ENCODE assay signal across 8 mouse cellular contexts in genomic region chr17:46160686-46161085, GRCm38 (mm10). TPM values are rescaled to one million over a fixed set of nuclear protein-coding genes. Genes with fewer than 3 reads are reported as not detected.
DNase-seq lines count a peak whose midpoint lies in the region; ATAC-seq lines count a peak whose summit lies in the region.

Gene Gtpbp2, plus strand, starts transcription at chr17:46161032.

- H3K4me3 ChIP-seq in embryonic facial prominence, embryonic 12.5 days: peak within 1 kb of the TSS; percentile 80
- peak within 1 kb of the TSS; percentile 77 for H3K4me3 ChIP-seq in limb, embryonic 11.5 days (ENCODE audit: low read depth, low read length)
- H3K4me3 ChIP-seq in midbrain, embryonic 14.5 days (replicated peaks; ENCODE audit: low read depth, low read length): peak within 1 kb of the TSS; percentile 79

- H3K9me3 ChIP-seq in embryonic facial prominence, embryonic 12.5 days: no peaks in the 10 kb centered on the region
- no peaks in the 10 kb centered on the region for H3K9me3 ChIP-seq in limb, embryonic 11.5 days (ENCODE audit: control insufficient read depth, low read length)
- no peaks in the 10 kb centered on the region for H3K9me3 ChIP-seq in midbrain, embryonic 14.5 days (ENCODE audit: control insufficient read depth, low read length)

- H3K36me3 ChIP-seq in embryonic facial prominence, embryonic 12.5 days: peaks cover 22% of the 10 kb centered on the region
- H3K36me3 ChIP-seq in limb, embryonic 11.5 days (ENCODE audit: control insufficient read depth, insufficient read depth, low read length): peaks cover 13% of the 10 kb centered on the region
- H3K36me3 ChIP-seq in midbrain, embryonic 14.5 days (ENCODE audit: control insufficient read depth, insufficient read depth, low read length): peaks cover 19% of the 10 kb centered on the region

- under 1% methylated on average over 23 of the region's 23 CpGs for WGBS in embryonic facial prominence, embryonic 12.5 days
- WGBS in limb, embryonic 11.5 days: under 1% methylated on average over 23 of the region's 23 CpGs
- WGBS in midbrain, embryonic 14.5 days: under 1% methylated on average over 23 of the region's 23 CpGs

- H3K9ac ChIP-seq in embryonic facial prominence, embryonic 12.5 days: peak within 1 kb of the TSS; percentile 79
- H3K9ac ChIP-seq in limb, embryonic 11.5 days (ENCODE audit: low read length): peak within 1 kb of the TSS; percentile 79
- H3K9ac ChIP-seq in midbrain, embryonic 14.5 days (replicated peaks; ENCODE audit: low read length): peak within 1 kb of the TSS; percentile 86

- peak within 1 kb of the TSS; percentile 83 for H3K4me2 ChIP-seq in embryonic facial prominence, embryonic 12.5 days (replicated peaks)
- peak within 1 kb of the TSS; percentile 76 for H3K4me2 ChIP-seq in limb, embryonic 11.5 days (ENCODE audit: low read depth, severe bottlenecking)
- H3K4me2 ChIP-seq in midbrain, embryonic 14.5 days (ENCODE audit: low read length): peak within 1 kb of the TSS; percentile 78

- peaks cover 19% of the 10 kb centered on the region; the same call in 1 of the 2 replicates for H3K4me1 ChIP-seq in embryonic facial prominence, embryonic 12.5 days
- H3K4me1 ChIP-seq in limb, embryonic 11.5 days (ENCODE audit: control insufficient read depth, insufficient read depth, low read length): peaks cover 4% of the 10 kb centered on the region; the same call in 1 of the 2 replicates
- H3K4me1 ChIP-seq in midbrain, embryonic 14.5 days (ENCODE audit: control insufficient read depth, insufficient read depth, low read length): peaks cover 14% of the 10 kb centered on the region

- peak within 1 kb of the TSS; percentile 85 for H3K27ac ChIP-seq in embryonic facial prominence, embryonic 12.5 days
- peak within 1 kb of the TSS; percentile 62 for H3K27ac ChIP-seq in limb, embryonic 11.5 days (replicated peaks; ENCODE audit: low read depth, low read length)
- peak within 1 kb of the TSS; percentile 77 for H3K27ac ChIP-seq in midbrain, embryonic 14.5 days (replicated peaks; ENCODE audit: low read depth, low read length)

- peak; percentile 92 for DNase-seq in 3134 (ENCODE audit: extremely low read depth, insufficient read length, low spot score)
- DNase-seq in adrenal gland, postnatal 25 days: peak; percentile 90
- DNase-seq in heart, adult 11 months: peak; percentile 100
- DNase-seq in kidney, adult 18-20 months: peak; percentile 95
- peak; percentile 96 for DNase-seq in limb, embryonic 11.5 days (ENCODE audit: low spot score)
- peak; percentile 100 for DNase-seq in midbrain, embryonic 14.5 days
- DNase-seq in spleen, postnatal 10 days (ENCODE audit: low spot score in 2 of 2): peak; percentile 89 to 97

- peak; percentile 92 for ATAC-seq in embryonic facial prominence, embryonic 12.5 days (ENCODE audit: insufficient number of reproducible peaks, insufficient read depth, low FRiP score, low TSS enrichment)
- ATAC-seq in limb, embryonic 11.5 days (ENCODE audit: insufficient number of reproducible peaks, low FRiP score, low TSS enrichment, low read depth): peak; percentile 90
- ATAC-seq in midbrain, embryonic 14.5 days (ENCODE audit: low FRiP score, low TSS enrichment): peak; percentile 97

- H3K27me3 ChIP-seq in embryonic facial prominence, embryonic 12.5 days: no peaks in the 10 kb centered on the region
- no peaks in the 10 kb centered on the region for H3K27me3 ChIP-seq in limb, embryonic 11.5 days (ENCODE audit: control insufficient read depth, insufficient read depth, low read length)
- no peaks in the 10 kb centered on the region for H3K27me3 ChIP-seq in midbrain, embryonic 14.5 days (ENCODE audit: control insufficient read depth, insufficient read depth, low read length)

RNA-seq across cellular contexts. Expression of gene Gtpbp2, which starts in this region (rescaled TPM):
- total RNA-seq in adrenal gland, postnatal 25 days (2021): 101 and 112 TPM in 2 replicates
- 48.8 and 50.2 TPM in 2 replicates for polyA plus RNA-seq in embryonic facial prominence, embryonic 12.5 days (2016; fragmentation: Nextera tagmentation; extraction: Ambion mirVana)
- polyA plus RNA-seq in limb, embryonic 11.5 days (2014; fragmentation: Nextera tagmentation; extraction: Ambion mirVana): 29.4 and 30.1 TPM in 2 replicates
- 27.2 and 35.4 TPM in 2 replicates for polyA plus RNA-seq in midbrain, embryonic 14.5 days (2014; fragmentation: Nextera tagmentation; extraction: Ambion mirVana)

Comparison
In these comparisons a context has a peak if more than half of its experiments do, and no peak if none do; other contexts are left out.
1. Peak in every context shown above with its lines: DNase-seq, ATAC-seq, H3K4me3 ChIP-seq and H3K27ac ChIP-seq.